Mouse (Mus musculus) 3134 (cell line): Measurements from ENCODE around the gene Nck2.

Experiments
- DNase-seq: peaks from one replicate; pipeline ENCODE4 v3.0.0-alpha.2; 2011; ENCODE audit warnings: low spot score; ENCODE audit not compliant: insufficient read length; ENCODE audit errors: extremely low read depth

Nck2 gene

GRCm38 (mm10) chr1:43429924-43430876 is 14.2 kb upstream of the Nck2 start:
- no peak for DNase-seq

- no peak for DNase-seq
Observed at GRCm38 (mm10) chr1:43433853-43434252, 10.5 kb upstream of the Nck2 start.

- DNase-seq = no peak
Observed at GRCm38 (mm10) chr1:43436554-43436953, 7.8 kb upstream of the Nck2 start.

DNA sequence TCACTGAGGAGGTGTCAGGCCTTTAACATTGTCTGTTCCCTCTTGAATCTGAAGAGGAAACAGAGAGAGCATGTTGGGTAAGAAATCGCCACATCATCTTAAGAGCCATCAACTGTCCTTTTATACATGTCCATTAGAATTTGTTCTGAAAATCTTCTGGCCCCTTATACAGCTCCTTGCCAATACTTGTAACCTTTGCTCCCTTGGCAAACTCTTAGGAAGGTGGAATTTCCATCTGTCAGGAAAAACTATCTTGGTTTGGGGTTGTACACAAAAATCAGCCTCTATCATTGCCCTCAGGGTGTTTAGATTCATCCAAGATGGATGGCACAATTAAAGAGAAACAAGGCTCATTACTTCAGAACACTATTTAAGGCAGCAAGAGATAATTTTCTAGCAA is 5.1 kb upstream of the Nck2 start:
- DNase-seq = no peak

DNA sequence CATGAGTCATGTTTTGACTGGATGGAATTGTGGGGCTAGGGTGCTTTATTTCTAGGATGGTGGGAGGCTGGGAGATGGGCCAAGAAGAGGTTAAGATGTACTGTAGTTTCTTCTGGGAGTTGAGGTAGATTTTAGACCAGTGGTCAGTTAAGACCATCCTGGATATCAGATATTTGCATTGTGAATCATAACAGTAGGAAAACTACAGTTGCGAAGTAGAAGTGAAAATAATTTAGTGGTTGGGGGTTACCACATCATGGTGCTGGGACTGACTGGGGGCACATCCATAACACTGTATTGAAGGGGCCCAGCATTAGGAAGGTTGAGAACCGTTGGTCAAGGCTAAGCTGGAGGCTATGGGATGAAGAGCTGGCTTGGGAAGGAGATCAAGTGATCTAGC is 1.8 kb upstream of the Nck2 start:
- no peak for DNase-seq

DNA sequence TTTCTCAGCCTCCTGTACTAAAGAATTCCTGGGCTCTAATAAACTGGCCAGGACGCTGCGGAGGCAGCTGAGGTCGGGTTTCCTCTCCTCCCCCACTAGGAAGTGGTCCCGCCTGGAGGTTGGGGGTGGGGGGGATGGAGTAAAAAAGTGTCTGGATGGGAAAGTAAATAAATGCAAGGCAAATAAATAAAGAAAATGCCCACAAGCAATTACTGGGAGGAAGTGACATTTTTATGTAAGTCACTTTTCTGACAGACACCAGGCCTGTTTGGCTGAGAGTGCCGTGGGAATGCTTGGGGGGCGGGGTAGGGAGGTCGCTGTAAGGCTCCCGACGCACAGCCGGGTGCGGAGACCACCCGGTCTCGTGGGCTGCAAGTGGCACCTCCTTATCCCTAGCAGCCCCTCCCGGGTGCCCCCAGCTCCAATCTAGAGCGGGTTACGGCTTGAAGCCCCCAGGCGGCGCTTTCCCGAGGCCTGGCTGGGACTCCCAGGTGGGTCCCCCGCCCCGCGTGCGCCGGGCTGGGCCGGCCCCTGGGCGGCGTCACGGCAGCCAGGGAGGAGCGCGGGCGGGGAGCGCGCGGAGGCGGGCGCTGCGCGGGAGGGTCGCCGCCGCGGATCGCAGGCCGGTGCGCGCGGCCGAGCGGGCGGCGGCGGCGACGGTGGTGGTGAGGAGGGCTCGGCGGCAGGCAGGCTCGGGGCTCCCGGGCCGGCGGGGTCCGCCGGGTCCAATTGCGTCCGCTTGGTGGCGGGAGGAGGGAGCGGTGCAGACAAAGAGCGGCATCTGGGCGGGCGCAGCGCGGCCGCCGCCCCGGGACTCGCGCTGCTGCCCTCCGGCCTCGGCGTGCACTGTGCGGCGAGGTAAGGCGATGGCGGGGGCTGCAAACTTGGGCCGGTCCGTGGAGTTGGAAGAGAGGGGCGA is 1.1 kb downstream of the Nck2 start:
- DNase-seq = peak; percentile 82

- DNase-seq = peak; percentile 86
Observed at GRCm38 (mm10) chr1:43446089-43446533, 1.7 kb downstream of the Nck2 start.

- peak; percentile 55 for DNase-seq
Observed at GRCm38 (mm10) chr1:43446731-43447601, 2.6 kb downstream of the Nck2 start.

DNA sequence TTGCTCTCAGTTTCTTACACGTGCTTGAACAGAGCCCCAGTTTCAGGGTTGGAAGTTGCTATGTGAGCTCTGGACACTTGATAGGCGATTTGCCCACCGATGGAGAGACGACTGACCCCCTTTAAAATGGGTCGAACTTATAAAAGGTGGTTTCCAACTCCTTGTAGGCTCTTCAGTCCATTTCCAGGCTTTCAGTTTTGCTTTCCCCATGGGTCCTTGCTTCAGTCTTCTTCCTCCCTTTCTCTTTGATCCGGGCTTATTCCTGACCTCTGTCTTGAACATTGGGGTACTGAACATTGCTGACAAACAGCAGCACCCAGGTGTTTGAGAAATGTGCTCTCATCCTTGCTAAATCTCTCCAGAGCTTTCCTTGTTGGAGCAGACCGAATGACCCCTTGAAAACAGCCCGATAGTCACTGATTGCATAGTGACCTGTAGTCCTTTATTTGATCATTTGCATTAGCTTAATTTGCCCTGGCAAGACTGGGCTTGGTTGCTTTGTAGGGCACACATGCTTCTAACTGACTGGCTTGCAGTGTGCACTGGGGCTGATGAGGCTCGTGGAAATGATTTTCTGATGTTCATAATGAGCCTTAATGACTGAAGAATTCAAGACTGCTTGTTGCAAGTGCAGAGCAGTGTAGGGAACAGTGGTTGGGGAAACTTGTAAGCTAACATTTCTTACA is 3.4 kb downstream of the Nck2 start:
- no peak for DNase-seq

DNA sequence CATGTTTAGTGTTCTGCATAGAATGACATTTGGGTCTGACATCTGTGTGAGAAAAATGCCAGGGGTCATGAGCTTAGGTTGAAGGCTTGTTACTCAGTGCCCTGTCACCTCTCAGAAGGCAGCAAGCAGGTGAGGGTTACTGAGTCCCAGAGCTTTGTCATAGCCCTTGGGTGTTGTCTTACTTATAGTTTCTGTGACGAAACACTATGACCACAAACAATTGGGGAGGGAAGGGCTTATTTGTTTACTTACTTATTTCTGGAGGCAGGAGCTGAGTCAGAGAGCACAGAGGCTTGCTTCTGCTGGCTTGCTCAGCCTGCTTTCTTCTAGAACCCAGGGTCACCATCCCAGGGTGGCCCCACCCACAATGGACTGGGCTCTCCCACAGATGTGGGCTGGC is 6.4 kb downstream of the Nck2 start:
- DNase-seq = no peak

DNA sequence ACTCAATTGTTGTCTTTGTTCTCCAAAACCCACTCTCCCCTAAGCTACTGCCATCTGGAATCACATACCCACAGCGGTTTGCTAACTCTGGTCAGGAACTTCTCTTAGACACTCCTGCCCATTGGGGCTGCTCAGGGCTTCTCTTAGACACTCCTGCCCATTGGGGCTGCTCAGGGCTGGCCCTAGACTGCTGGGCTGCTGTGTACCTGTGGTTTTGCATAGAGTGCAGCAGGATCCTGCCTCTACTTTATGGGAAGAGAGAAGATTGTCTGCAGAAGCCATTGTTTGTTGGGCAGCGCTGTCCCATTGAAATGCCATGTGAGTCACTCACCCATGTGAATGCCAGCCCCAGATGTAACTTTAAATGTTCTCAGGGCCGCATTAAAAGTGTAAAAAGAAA is 9.3 kb downstream of the Nck2 start:
- DNase-seq = no peak

- DNase-seq = no peak
Observed at GRCm38 (mm10) chr1:43454741-43455140, 10.4 kb downstream of the Nck2 start.

DNA sequence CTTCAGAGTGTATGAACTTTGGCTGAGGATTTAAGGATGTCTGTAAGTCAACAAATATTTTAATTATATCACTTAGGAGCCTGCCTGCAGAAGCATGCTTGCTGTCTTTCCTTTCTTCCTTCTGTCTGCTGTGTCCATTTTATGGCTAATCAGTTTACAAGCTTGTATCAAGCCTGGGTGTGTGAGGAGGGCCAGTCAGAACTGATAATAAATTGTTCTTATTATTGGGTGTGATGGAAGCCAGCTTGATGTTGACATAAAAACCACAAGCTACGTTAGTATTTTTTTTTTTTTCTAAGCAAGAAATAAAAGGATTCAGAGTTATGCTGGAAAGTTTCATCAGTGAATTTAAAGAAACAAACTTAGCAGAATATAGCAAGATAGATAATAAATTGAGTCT is 10.8 kb downstream of the Nck2 start:
- no peak for DNase-seq

DNA sequence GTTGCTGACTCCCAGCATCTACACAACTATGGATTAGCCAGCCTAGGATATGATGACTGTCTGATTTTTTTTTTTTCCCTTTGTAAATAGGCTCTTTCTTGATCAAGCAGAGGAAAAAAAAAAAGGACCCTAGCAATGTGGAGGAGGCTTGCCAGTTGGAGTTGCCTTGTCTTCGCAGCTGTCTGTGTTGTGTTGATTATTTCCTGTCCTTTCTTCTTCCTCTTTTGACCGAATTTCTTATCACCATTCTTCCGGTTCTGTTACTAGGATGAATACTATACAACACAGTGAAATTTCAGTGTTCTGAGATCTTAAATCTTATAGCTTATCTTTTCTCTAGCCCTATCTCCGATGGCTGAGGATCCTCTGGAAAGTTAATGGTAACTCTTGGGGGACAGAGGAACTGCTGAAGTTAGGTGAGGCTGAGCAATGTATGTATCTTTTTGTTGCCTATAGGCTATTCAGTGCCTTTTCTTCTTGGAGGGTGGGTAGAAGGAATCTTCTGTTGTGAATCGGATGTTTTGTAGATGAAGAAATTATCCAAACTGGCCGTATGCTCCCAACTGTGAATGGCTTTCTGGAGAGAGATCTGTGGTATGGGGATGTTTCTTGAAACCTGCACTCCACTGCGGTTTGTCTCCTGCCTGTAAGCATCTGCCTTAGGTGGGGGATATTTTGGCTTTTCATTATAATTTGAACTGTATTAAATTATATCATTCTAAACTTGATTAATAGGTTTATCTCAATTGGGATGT is 12.8 kb downstream of the Nck2 start:
- DNase-seq = no peak

DNA sequence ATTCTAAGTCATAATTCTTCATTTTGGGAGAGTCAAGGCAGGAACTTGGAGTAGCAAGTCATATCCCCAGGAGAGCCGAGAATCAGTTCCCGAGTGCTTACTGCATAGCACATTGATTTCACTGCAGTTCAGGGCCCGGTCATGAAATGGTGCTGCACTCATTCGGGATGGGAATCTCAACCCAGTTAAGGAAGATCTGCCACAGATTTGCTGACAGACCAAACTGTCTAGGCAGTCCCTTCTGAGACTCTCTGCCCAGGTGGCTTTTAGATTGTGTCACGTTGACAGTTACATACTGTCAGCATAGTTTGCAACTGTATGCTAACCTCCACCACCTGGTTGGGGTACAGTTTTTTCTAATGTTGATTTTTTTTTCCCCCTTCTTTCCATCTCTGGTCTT is 16.1 kb downstream of the Nck2 start:
- DNase-seq = no peak

GRCm38 (mm10) chr1:43462666-43463065 is 18.3 kb downstream of the Nck2 start:
- peak; percentile 53 for DNase-seq

DNA sequence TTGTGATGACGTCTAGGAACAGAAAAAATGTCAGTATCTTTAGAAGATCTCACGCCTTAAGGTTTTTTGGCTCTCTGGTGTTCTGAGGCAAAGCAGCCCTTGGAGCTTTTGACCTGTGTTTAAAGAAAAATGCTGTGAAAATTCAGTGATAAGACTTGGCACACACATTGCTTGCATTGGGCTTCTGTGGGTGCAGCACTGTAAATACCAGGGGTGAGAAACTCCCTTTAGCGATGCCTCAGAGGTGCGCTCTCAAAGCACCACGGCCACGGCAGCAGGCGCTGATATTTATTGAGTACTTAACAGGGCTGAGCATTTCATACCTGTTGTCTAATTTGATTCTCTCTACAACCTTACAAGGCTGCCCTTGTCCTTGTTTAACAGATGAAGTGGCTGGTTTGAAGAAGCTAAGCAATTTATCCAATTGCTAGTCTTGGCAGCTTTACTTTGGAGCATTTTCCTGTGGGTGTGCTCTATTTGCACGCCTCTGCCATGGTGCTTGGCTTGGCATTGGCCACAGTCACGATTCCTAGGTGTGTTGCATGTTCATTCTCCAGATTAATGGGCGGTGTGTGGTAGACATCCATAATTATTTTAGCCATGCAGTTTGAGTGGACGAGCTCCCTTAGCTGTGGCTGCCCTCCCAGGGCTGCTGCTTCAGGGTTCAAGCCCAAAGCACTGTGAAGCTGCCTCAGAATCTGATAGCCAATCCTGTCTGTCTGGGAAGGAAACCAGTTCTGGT is 19.7 kb downstream of the Nck2 start:
- DNase-seq = no peak

- no peak for DNase-seq
Observed at GRCm38 (mm10) chr1:43464976-43465375, 20.6 kb downstream of the Nck2 start.
